Mouse (Mus musculus) gastrocnemius, postnatal 10 days (tissue): ENCODE measurements around the gene Nt5c1a. TPM values are rescaled to one million over a fixed set of nuclear protein-coding genes. Genes with fewer than 3 reads are reported as not detected.

ENCODE experiments used
- DNase-seq: peaks from one replicate; pipeline ENCODE4 v3.0.0; 2021; ENCODE audit warnings: mixed read lengths
- total RNA-seq, 2 experiments: library from RNA; stranded (reverse); gene quantifications; 2 replicates each; pipeline ENCODE4 v1.2.3; 2021

Gene Nt5c1a
- total RNA-seq, 2 experiments from 2014 or later = 9.9 to 10.7 TPM

GRCm38 (mm10) chr4:123247147-123247880, 46.0 kb downstream of the Nt5c1a start:
- no peak for DNase-seq

- DNase-seq = peak; percentile 73
Measured at GRCm38 (mm10) chr4:123248971-123249567, 47.8 kb downstream of the Nt5c1a start.

- peak; percentile 46 for DNase-seq
Measured at GRCm38 (mm10) chr4:123252214-123252613, 50.9 kb downstream of the Nt5c1a start.

GRCm38 (mm10) chr4:123254617-123255016, 53.3 kb downstream of the Nt5c1a start:
- no peak for DNase-seq

GRCm38 (mm10) chr4:123260071-123260746, 58.9 kb downstream of the Nt5c1a start:
- no peak for DNase-seq

- no peak for DNase-seq
Measured at GRCm38 (mm10) chr4:123261721-123262401, 60.6 kb downstream of the Nt5c1a start, which contains the start of gene Pabpc4. Pabpc4 (plus strand) TSS chr4:123262351.

Other genes with a start within 250 kb of the Nt5c1a start
- gene Mfsd2a, start 240.3 kb upstream of the Nt5c1a start, total RNA-seq = 1 to 10 TPM in 1 of 2 experiments, under 1 TPM in 1; 0.36 to 1.2 TPM
- 1 to 10 TPM; 4.4 to 5.8 TPM for gene Mycl, start 205.9 kb upstream of the Nt5c1a start, total RNA-seq
- 10 to 100 TPM in 1 of 2 experiments, 1 to 10 TPM in 1; 9.1 to 11.0 TPM for gene Trit1, start 184.9 kb upstream of the Nt5c1a start, total RNA-seq
- gene Bmp8b, start 96.3 kb upstream of the Nt5c1a start, total RNA-seq = not detected
- not detected for gene Oxct2b, start 85.2 kb upstream of the Nt5c1a start, total RNA-seq
- gene Ppie, start 61.6 kb upstream of the Nt5c1a start, total RNA-seq = 10 to 100 TPM; 23.5 to 24.0 TPM
- under 1 TPM; 0.38 to 0.59 TPM for gene Hpcal4, start 18.3 kb upstream of the Nt5c1a start, total RNA-seq
- gene Heyl, start 32.1 kb downstream of the Nt5c1a start, total RNA-seq = 10 to 100 TPM; 21.2 to 27.4 TPM
- 100 to 1,000 TPM; 279 to 289 TPM for gene Pabpc4, start 60.8 kb downstream of the Nt5c1a start, total RNA-seq
- gene Oxct2a, start 122.1 kb downstream of the Nt5c1a start, total RNA-seq = under 1 TPM in 1 of 2 experiments, not detected in 1; 0.34 TPM
- gene Bmp8a, start 141.7 kb downstream of the Nt5c1a start, total RNA-seq = under 1 TPM in 1 of 2 experiments, not detected in 1; 0.59 TPM